Mouse (Mus musculus): Measurements from ENCODE around the gene Olfr195.
"Not testable (repeated sequence)": the region's sequence is repeated elsewhere in the genome, so short reads cannot be mapped to it uniquely, and the experiment has no call there.

The Olfr195 gene

DNA sequence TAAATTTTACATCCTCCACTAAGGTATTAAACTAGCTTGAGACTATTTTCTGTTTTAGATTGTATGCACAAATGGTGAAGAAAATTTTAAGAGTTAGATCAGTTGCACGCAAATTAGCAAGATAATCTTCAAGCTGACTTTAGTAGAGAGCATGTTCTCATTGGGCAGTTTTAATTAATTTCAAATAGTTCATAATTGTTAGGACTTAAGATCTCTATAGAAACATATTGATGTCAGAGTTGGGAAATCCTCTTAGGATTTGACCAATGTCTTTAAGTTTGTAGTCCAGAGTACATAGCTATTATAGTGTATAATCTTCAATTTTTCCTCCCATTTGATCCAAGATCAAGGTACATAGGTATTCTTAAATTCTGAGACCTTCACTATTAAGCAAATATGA, at the start of gene Olfr195:
Olfr195 (plus strand) TSS at position 301 of the 400 bp plus-strand sequence.
- no peak for DNase-seq

DNA sequence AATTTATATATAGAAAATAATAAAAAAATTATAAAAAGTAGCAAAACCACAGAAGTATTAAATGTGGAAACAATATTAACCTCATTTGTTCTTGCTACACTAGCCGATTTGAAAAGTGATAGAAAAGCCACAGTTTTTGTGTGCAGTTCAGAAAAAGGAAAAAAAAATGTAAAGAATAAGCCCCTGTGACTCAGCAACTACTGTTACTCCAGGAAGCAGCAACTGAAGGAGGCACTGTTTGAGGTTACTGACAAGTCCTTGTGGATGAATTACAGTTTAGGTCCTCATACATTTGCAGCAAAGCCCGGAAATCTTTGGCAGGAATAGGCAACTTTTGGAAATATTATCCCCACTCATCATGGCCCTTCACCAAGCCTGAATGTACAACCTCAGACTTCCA, 41.5 kb upstream of the Olfr195 start:
- no peak for DNase-seq

DNA sequence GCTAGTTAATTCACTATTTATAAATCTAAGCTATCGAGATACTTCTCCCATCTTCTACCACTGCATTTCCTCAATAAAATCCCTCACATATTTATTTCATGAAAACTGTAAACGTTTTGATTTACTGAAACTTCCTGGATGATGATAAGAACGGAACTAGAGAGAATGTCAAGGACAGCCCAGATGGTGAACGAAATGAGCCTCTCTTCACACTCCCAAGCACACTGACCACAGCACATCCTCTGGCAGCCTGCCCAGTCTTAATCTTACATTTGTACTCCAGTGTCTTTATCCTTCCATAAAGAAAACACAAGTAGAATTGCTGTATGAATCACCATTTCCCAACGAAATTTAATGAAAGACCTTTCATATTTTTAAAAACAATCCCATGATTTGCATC, 38.3 kb upstream of the Olfr195 start:
- not testable (repeated sequence) for DNase-seq

DNA sequence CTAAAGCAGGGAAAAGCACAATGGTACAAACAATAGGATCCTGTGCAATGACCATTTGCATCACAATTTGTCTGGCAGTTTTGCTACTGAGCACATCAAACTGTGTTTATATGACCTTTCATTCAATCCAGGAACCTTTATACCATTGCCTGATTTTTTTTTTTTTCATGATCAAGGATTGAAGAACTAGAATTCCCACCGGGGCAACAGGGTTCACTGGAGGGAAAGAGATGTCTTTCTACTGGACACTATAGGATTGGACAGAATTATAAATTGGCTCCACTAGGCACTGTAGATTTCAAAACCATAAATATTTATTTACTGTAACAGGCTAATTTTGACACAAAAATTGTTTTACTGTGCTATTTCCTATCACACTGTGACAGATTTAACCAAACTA, 35.1 kb upstream of the Olfr195 start, which contains the start of gene Olfr193:
Olfr193 (minus strand) TSS at position 101 of the 400 bp plus-strand sequence.
- DNase-seq: no peak

DNA sequence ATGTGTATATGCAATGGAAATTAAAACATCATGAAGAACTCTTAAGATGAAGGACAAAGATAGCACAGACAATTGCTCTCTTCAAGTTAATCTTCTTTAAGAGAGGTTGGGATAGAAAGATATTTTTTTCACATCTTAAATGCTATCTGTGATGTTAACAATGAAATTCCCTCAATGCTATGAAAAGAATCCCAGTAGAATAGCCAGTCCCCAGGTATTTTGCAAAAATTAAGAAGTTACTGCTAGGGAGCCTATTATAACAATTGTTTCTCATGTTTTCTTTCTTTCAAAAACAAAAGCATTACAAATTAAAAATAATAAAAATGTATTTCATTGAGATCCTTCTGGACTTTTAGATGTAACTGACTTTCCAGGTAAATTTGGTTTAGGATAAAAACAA, 25.9 kb upstream of the Olfr195 start, which contains the start of gene Olfr194:
Olfr194 (minus strand) TSS at position 101 of the 400 bp plus-strand sequence.
- DNase-seq: no peak

DNA sequence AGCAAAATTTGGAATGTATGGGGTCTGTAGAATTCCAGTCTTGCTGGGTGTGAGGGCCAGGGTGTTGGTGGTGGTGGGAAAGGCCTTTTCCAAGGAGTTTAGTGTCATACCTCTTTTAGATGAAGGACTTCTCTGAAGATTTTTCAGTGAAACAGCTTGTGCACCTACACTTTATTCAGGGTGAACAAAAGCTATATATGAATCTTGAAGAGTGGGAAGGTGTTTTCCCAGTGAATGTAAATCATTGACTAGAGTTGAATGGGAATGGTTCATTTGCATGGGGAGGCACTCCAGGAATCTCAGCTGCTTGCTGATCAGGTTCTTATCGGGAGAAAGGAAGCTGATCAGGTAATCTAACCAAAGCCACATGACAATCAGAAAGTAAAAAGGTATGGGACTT, 16.1 kb upstream of the Olfr195 start:
- DNase-seq: no peak

DNA sequence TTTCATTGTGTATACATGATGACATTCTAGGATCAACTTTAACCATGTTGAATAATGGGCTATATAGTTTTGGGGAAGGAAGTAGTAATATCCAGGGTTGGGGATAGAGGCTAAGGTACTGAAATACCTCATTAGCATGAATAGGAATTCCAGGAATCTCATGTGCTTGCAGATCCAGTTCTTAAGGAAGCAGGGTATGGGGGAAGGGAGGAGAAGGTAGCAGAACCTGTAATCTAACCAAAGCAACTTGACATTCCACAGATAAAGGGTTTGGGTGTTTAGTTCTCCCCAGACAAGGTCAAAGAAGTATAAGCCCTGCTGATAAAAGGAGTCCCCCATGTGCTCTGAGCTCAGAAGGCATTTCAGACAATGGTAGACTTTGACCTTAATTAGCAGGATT, 5.7 kb upstream of the Olfr195 start:
- DNase-seq: no peak

DNA sequence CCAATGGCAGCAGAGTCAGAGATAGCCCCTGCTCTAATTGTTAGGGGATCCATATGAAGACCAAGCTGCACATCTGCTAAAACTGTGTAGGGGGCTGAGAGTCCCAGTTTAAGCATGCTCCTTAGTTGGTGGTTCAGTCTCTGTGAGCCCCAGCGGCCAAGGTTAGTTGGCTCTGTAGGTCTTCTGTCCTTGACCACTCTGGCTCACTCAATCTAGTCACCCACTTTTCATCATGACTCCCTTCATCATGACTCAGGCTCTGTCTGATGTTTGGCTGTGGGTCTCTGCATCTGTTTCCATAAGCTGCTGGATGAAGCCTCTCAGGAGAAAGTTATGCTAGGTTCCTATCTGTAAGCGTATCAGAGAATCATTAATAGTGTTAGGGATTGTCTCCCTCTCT, 5.2 kb downstream of the Olfr195 start:
- DNase-seq: no peak

DNA sequence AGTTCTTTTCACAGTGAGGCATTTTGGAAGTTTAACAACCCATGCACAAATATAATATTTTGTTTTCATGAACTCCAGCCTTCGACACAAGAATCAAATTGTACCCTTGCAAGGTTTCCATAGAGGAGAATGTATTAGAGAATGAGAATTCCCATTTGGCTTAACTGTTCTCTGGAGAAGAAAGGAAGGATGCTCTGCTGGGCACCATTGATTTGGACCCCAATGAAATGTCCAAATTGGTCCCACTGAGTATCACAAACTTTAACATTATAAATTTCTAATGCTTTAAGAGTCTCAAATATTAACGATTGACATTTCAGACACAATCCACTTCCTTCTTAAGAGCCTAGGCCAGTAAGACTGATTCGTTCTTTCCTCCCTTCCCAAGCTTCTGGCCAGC, 23.5 kb downstream of the Olfr195 start, which contains the start of gene Olfr196:
Olfr196 (minus strand) TSS at position 101 of the 400 bp plus-strand sequence.
- no peak for DNase-seq
